Mouse (Mus musculus) E14TG2a.4 (cell line): ENCODE data around the gene I830077J02Rik.

Source experiments
- CTCF ChIP-seq: conservative IDR thresholded peaks from 2 replicates; pipeline ENCODE4 v1.5.1; 2014; ENCODE audit warnings: low read length
- POU5F1 ChIP-seq: IDR thresholded peaks from 2 replicates; pipeline ENCODE4 v1.6.1; 2014; ENCODE audit warnings: low read length, borderline replicate concordance

DNA sequence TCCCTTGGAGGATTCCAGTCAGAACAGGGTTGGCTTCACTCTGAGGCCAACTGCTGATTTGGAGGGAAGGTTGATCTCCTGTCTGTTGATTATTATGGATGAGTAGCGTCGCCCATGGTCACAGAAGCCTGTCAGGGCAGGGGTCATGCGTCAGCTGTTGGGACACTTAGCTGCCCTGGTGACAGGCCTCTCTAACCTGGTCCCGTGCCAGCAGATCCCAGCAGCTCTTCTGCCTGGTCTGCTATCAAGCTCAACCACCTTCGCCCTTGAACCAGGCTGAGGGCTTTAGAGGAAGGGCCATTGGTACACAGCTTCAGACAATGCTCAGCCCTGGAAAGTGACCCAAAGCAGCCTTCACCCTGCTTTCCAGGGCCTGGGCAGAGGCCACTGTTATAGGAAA, 56.4 kb downstream of the I830077J02Rik start:
- TF ChIP-seq CTCF (no peak), POU5F1 (no peak)
